Mouse (Mus musculus) lung, adult 2 months (tissue): ENCODE results near the gene Rpgrip1l. TPM values are rescaled to one million over a fixed set of nuclear protein-coding genes. Genes with fewer than 3 reads are reported as not detected.

ENCODE experiments used
- DNase-seq: peaks from one replicate; pipeline ENCODE4 v3.0.0; 2022
- H3K4me1 ChIP-seq: fragments of 200-500 bp; 2 replicates; pipeline ENCODE4 v1.6.1; 2011; ENCODE audit warnings: low read length; ENCODE audit not compliant: control insufficient read depth, insufficient read depth
- H3K4me3 ChIP-seq: fragments of 200-500 bp; replicated peaks from 2 replicates; pipeline ENCODE3; 2011; ENCODE audit warnings: low read depth, mild to moderate bottlenecking, control low read depth, low read length; ENCODE audit errors: extremely low read depth
- CTCF ChIP-seq: fragments of 200-500 bp; IDR thresholded peaks from 2 replicates; pipeline ENCODE4 v1.5.1; 2011; ENCODE audit warnings: mild to moderate bottlenecking, low read length, control low read depth; ENCODE audit not compliant: insufficient read depth
- POLR2A ChIP-seq: fragments of 200-500 bp; IDR thresholded peaks from 2 replicates; pipeline ENCODE4 v1.6.1; 2011; ENCODE audit warnings: low read depth, mild to moderate bottlenecking, control low read depth, low read length, borderline replicate concordance; ENCODE audit errors: extremely low read depth
- WGBS: fragments of 180-500 bp; shearing (Covaris S2); methylation state at CpG from one replicate; pipeline ENCODE4 v1.1.7; 2018; 5-methylcytosine and 5-hydroxymethylcytosine counted together
- polyA plus RNA-seq: library from polyadenylated mRNA; depleted of rRNA; stranded (reverse); fragments of >200 nt; gene quantifications from 2 replicates; pipeline ENCODE4 v1.2.3, GENCODE M21; 2012

The Rpgrip1l gene
- polyA plus RNA-seq, 1 experiment = 3.6 TPM

GRCm38 (mm10) chr8:91338389-91339154 is 25.5 kb upstream of the Rpgrip1l start:
- TF ChIP-seq POLR2A (no peak), CTCF (no peak)
- 90% methylated on average over 6 of the region's 6 CpGs for WGBS
- DNase-seq = no peak

GRCm38 (mm10) chr8:91329461-91329850 is 16.4 kb upstream of the Rpgrip1l start:
- no peak for DNase-seq
- 48% methylated on average over 6 of the region's 6 CpGs for WGBS
- TF ChIP-seq POLR2A = no peak
- peaks cover 11% of the 10 kb centered on the region for H3K4me1 ChIP-seq
- no peak overlapping the region for H3K4me3 ChIP-seq

More at GRCm38 (mm10) chr8:91338389-91339154, 25.5 kb upstream of the Rpgrip1l start:
- no peak overlapping the region for H3K4me3 ChIP-seq
- peaks cover 7% of the 10 kb centered on the region for H3K4me1 ChIP-seq

- TF ChIP-seq POLR2A (no peak), CTCF (no peak)
- no peak for DNase-seq
- Histone ChIP-seq H3K4me3 (no peak overlapping the region), H3K4me1 (peaks cover 13% of the 10 kb centered on the region)
- 67% methylated on average over 9 of the region's 9 CpGs for WGBS
Measured at GRCm38 (mm10) chr8:91329056-91329455, 16.0 kb upstream of the Rpgrip1l start.

DNA sequence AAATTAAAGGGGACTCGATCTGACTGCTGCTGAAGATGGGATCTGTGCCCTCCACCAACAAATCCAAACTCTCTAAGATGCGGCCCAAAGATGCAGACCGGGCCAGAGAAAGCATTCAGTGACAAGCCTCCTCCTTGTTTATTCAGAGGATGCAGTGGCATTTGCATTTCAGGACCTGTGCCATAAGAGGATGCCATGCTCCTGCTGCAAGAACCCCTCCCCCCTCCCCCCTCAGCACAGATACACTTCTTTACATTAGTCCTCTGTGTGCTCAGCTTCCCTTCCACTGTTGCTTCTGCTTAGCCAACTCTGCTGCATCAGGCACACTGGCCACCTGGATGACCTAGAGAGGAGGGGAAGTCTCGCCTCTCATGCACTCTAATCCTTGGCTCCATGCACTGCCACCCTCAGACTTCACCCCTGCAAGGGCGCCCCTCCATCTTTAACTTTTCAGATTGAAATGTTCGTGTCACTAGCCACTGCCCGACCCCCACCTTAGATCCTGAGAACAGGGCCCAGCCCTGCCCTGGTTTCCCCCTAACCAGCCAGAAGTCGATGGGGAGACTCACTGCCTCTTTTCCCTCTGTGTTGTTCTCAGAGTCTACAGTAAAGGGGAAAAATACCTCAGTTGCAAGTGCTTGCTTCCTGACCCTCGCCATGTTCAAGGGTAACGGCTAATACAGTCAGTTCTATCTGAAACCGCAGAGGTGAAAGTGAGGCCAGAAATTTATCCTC is 14.6 kb upstream of the Rpgrip1l start:
- peaks cover 14% of the 10 kb centered on the region for H3K4me1 ChIP-seq
- TF ChIP-seq CTCF (no peak), POLR2A (no peak)
- no peak overlapping the region for H3K4me3 ChIP-seq
- no peak for DNase-seq
- WGBS = 89% methylated on average over 11 of the region's 11 CpGs

DNA sequence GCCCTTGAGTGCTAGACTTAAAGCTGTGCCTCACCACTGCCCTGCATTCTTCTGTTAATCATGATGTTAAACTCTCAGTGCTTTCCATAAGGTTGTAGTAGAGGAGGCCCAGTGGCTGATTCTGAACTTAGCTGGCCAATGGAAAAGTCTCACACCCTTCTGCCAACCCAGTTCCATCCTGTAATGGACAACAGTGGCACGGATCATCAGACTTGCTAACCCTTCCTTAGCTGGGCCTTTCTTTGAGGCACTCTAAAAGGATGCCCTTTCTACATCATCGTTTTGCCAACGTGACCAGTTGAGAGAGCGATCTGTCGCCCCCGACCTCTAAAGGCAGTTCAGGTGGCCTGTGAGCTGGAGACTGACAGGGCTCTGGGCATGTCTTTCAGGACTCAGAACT is 13.9 kb upstream of the Rpgrip1l start:
- TF ChIP-seq POLR2A = no peak
- TF ChIP-seq CTCF = no peak
- Histone ChIP-seq H3K4me3 (no peak overlapping the region), H3K4me1 (peaks cover 12% of the 10 kb centered on the region)
- 89% methylated on average over 6 of the region's 6 CpGs for WGBS
- no peak for DNase-seq

GRCm38 (mm10) chr8:91326018-91326417 is 13.0 kb upstream of the Rpgrip1l start:
- no peak for TF ChIP-seq POLR2A
- no peak for TF ChIP-seq CTCF
- Histone ChIP-seq H3K4me3 (no peak overlapping the region), H3K4me1 (peaks cover 6% of the 10 kb centered on the region; the same call in 1 of the 2 replicates)
- DNase-seq = no peak
- WGBS = 61% methylated on average over 3 of the region's 3 CpGs

DNA sequence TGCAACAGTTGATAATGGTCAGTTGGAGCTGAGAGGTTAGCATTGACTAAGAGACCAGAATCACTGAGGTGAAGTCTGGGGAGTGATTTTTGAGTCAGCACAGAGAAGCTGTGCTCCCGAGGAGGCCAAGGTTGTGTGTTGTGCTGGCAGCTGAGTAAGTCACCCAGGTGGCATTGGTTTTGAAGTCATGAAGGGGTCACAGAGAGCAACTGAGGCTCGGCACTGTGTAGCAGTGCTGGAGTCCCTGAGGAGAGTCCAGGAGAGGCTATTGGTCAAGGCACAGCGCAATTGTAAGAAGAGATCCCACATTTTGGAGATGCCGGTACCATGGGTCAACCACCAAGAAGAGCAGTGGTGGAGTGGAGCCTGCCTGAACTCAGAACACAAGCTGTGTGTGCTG is 11.9 kb upstream of the Rpgrip1l start:
- Histone ChIP-seq H3K4me3 (no peak overlapping the region), H3K4me1 (peaks cover 4% of the 10 kb centered on the region; the same call in 1 of the 2 replicates)
- DNase-seq = no peak
- no peak for TF ChIP-seq POLR2A
- no peak for TF ChIP-seq CTCF
- WGBS = 91% methylated on average over 4 of the region's 4 CpGs

DNA sequence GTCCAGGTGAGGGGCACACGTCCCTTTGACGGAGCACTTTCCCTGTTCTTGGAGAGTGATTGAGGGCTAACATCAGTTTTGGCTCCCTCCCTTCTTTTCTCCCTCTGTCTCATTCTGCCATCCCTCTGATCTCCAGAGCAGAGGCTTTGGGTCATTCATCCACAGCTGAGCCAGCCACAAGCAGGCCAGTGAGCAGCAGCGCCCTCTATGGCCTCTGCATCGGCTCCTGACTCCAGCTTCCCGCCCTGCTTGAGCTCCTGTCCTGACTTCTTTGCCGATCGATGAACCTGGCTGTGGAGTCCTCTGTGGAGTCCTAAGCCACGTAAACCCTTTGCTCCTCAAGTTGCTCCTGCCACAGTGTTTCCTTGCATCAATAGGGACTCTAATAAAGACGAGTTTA is 11.2 kb upstream of the Rpgrip1l start:
- TF ChIP-seq POLR2A = no peak
- TF ChIP-seq CTCF = 0 out of 2 replicates have a peak, but pooled peaks have one; percentile 12
- WGBS = 76% methylated on average over 9 of the region's 9 CpGs
- Histone ChIP-seq H3K4me1 (peaks cover 3% of the 10 kb centered on the region; the same call in 1 of the 2 replicates), H3K4me3 (no peak overlapping the region)
- DNase-seq = no peak

- Histone ChIP-seq H3K4me3 (no peak overlapping the region), H3K4me1 (peaks cover 3% of the 10 kb centered on the region; the same call in 1 of the 2 replicates)
- DNase-seq = no peak
- WGBS = 63% methylated on average over 7 of the region's 7 CpGs
- TF ChIP-seq POLR2A (no peak), CTCF (no peak)
Measured at GRCm38 (mm10) chr8:91323511-91323910, 10.4 kb upstream of the Rpgrip1l start.
